Mouse (Mus musculus): Measurements from ENCODE around the gene Psmf1. TPM values are rescaled to one million over a fixed set of nuclear protein-coding genes. Genes with fewer than 3 reads are reported as not detected.

The Psmf1 gene
- 8.4 and 60.5 TPM in 2 replicates for polyA plus RNA-seq (2012)

DNA sequence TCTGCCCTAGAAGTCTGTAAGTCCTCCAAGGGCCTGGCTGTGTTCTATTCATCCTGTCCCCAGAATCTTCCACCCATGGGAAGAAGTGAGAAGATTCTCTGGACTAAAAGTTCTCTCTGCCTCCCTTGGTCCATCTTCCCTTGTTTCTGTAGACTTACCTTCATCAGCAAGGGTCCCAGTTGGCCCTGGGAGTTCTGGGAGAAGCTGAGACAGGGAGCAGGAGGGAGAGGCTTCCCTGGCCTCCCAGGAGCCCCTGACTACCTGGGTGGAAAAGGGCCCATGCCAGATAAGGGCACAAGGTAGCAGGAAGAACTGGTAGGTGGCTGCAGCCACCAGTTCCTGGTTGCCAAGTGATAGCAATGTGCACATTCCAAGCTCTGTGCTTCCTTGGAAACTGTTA lies at the start of gene Psmf1:
Gene Psmf1 (minus strand): TSS at position 342 of the 400 bp plus-strand sequence.
- TF ChIP-seq GATA1 (IDR thresholded peaks at IDR 0.05; ENCODE audit: low read length): no peak

DNA sequence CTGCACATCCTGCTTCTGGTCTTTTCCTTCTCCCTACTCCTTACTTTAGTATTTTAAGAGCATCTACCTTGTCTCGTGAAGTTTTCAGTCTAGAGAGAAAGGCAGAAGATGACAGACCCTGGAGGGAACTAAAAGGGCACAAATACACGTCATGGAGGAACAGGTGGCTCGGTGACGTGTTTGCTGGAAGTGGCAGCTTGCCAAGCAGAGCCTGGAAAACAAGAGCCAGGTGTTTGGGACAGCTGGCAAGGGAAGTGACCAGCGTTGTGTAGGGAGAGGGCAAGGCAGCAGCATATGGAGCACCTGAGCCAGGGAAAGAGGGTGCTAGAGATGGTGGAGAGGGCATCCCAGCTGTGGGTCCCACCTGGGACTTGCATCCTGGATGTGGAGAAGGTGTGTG lies 47.2 kb upstream of the Psmf1 start:
- no peak for TF ChIP-seq GATA1 (IDR thresholded peaks at IDR 0.05; ENCODE audit: low read length)

DNA sequence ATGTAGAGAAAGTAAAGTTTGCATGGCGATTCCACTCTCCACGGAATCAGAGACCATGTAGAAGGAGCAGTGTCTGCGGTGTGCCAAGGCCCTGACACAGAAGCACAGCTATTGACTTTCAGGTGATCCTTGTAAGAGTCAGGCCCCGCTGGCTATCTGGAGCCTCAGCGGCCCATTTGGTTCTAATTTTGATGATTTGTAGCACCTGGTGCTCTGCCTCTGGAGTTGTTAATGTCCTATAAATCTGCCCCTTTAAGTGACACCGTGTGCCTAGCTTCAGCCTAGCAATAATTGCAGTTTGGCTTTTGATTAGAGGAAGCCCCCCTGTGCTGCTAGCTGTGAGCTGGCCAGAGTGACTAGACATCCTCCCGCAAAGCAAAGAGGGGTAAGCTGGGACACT lies 46.2 kb upstream of the Psmf1 start:
- TF ChIP-seq GATA1 (IDR thresholded peaks at IDR 0.05; ENCODE audit: low read length): no peak

DNA sequence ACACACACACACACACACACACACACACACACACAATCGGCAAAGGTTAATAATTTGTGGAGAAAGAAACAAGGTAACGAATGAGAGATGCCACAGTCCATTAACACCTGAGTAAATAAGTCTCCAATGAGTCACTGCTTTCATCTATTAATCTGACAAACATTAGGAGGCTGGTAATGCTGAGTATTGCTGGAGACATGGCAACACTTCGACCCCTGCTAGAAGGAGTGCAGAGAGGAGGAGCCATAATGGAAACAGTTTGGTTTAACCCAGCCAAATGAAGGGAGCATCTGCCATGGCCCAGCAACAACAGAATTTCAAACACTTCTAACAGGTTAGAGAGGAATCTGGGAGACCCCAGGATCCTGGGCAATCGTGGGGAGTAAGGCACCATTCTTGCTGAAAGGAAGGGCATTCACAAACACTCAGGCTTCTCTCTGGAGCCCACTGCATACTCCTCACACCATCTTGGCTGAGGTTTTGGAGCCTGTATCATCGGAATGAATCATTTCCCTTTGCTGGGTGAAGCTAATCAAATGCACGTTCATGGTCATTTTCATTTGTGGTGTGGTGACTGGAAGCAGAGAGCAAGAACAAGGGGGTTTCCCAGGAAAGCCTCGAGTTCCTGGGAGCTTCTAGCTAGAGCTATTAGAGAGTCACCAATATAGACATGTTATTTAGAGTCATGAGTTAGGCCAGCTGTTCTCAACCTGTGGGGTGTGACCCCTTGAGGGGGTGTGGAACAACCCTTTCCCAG lies 44.4 kb upstream of the Psmf1 start:
- TF ChIP-seq GATA1 (IDR thresholded peaks at IDR 0.05; ENCODE audit: low read length): no peak

DNA sequence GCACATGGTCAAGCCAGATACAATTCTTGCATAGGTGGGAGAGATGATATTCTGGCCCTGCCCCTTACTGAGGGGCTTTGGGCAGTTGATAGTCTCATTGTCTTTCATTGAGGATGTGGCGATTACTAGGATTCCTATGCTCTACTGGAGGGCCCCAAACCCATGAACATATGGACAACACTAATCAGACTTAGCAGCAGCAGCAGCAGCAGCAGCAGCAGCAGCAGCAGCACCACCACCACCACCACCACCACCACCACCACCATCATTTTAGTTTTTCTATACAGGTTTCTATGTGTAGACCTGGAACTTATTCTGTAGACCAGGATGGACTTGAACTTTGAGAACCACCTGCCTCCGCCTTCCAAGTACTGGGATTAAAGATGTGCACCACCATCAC lies 39.5 kb upstream of the Psmf1 start:
- no peak for TF ChIP-seq GATA1 (IDR thresholded peaks at IDR 0.05; ENCODE audit: low read length)

DNA sequence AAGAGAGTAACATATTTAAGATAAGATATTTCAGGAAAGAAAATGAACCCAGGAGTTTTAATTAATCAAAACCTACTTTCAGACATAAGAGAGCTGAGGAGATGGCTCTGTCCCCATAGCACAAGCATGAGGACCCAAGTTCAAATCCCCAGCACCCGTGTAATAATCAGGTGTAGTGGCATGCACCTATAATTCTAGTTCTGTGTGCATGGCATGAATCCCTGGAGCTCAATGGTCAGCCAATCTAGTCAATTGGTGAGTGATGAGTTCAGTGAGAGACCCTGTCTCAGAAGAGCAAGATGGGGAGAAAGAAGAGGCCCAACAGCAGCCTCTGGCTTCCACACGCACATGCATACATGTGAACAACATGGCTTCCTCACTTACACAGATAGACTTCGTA lies 33.4 kb upstream of the Psmf1 start:
- no peak for TF ChIP-seq GATA1 (IDR thresholded peaks at IDR 0.05; ENCODE audit: low read length)

DNA sequence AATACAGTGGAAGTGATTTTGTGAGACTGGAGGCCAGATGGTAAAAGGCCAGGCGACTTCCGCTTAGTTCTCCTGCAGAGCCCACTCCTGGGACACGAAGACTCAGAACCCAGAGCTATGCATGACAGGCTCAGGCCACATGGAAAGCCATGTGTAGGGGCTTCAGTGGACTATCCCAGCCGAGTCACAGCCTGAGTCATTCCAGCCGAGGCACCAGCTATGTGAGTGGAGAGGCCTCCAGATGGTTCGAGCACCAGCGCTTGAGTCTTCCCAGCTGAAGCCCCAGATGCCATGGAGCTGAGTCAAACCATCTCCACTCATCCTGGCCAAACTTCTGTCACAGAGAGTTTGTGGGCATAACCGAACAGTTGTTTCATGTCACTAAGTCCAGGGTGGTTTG lies 29.5 kb upstream of the Psmf1 start:
- no peak for TF ChIP-seq GATA1 (IDR thresholded peaks at IDR 0.05; ENCODE audit: low read length)

DNA sequence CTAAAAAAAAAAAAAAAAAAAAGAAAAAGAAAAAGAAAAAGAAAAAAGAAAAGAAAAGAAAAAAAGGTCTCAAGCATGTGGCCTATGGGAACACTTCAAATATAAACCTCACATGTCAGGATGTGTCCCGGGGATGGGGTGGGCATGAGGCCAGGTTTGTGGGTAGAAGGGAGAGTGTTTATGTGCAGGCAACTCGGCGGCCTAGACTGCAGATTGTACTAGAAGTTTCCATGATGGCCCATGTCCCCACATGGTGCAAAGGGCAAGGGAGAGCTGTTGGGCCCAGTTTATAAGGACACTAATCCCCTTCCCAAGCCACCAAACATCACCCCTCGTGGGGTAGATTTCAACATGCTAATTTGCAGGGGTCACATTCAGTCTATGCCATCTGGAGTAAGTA lies 28.2 kb upstream of the Psmf1 start:
- no peak for TF ChIP-seq GATA1 (IDR thresholded peaks at IDR 0.05; ENCODE audit: low read length)

DNA sequence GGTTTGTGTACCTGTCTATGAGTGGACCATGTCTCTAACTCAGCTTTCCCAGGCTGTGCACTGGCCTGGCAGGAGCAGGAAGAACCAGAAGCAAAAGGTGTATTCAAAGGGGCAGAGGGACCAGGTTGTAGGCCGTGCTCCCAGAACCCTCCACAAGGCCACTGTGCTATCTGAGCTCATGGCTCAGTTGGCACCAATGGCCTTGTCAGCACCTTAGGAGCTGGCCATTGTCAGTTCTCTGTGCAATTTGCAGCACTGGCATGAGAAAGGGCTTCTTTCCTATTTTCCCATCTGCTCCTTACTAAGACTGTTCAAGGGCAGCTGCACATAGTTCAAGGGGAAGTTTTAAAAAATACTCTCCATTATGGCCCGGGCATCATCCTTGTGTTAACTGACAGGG lies 20.6 kb upstream of the Psmf1 start:
- no peak for TF ChIP-seq GATA1 (IDR thresholded peaks at IDR 0.05; ENCODE audit: low read length)

DNA sequence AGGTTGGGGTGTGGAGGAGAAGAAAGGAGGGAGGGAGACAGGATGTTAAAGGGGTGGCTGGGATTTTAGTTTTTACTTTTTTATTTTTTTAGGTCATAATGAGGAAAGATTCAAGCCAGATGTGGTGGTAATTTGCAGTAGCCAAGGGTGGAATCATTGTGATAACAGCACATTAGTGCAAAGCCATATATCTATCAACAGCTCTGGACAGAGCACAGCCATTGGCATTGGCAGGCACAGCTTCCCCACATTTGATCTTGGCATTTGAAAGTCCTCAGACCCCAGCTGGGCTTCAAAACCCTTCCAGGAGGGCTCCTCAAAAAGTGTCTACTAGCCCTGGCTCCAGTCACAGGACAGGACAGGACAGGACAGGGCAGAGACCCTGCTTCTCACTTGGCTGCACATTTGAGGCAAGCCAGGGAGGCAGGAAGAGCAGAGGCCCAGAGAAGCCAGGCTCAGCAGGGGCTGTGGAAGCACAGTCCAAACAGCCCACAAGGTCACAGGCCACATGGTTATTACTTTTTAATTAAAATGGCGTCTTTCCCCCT lies 14.9 kb upstream of the Psmf1 start:
- TF ChIP-seq GATA1 (IDR thresholded peaks at IDR 0.05; ENCODE audit: low read length): no peak

DNA sequence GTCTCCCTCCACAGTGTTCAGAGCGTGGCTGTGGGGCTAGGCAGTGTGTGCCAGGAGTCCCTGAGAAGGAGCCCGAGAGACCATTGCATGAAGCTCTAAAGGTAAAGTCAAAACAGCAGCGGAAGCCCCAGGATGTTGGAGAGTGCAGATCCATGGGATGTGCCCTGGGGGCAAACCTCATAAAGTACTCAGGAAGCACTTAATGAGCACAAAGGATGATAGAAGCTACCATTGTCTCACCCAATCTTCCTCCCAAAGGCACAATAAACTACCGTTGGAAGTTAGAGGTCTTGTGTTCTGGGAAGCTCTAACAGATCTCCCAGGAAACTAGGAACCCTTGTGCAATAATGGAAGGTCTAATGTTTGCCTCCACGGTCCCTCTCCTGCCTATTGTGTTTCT lies 13.5 kb upstream of the Psmf1 start:
- no peak for TF ChIP-seq GATA1 (IDR thresholded peaks at IDR 0.05; ENCODE audit: low read length)

DNA sequence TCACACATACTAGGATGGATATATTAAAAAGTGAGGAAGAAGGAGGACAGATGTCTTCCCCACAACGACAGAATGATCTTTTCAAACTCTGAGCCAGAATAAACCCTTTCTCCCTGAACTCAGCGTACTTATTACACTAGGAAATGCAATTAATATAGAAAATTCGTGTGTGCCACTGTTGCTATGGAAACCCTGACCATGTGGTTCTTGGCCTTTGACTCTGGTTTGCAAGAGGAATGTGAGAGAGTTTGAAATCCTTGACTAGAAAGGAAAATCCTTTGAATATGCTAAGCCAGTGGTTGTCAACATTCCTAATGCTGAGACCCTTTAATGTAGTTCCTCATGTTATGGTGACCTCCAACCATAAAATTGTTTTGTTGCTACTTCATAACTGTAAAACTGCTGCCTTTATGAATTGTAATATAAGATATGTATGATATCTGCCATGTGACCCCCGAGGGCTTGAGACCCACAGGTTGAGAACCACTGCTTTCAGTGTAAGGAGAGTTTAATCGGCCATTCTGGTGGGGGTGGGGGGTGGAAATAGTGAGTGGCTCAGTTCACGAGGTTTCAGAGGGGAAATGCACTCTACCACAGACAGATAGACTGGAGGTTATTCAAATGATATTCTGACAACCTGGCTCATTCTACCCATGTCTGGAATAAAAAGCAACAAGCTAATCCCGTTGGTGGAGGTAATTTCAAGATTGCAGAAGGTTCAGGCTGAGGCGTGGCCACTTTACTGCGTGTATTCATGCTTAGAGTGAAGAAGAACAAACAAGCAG lies 12.5 kb upstream of the Psmf1 start:
- no peak for TF ChIP-seq GATA1 (IDR thresholded peaks at IDR 0.05; ENCODE audit: low read length)

DNA sequence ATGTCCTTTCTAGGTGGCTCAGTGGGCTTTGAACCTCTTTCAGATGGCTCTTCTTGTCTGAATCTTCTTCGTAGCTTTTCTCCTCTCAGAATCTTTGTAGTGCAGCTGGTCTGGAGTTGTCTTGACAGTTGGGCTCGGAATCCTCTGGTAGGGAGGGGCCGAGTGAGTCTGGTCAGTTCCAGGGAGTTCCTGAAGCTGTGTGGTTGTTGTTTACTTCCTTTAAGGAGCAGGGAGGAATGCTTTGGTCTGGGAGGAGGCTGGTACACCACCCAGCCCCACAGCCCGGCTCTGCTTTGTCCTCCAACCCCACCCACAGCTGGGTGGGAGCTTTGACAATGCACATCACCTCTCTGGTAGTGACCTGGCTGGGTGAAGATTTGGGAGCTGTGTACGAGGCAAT lies 7.3 kb upstream of the Psmf1 start:
- no peak for TF ChIP-seq GATA1 (IDR thresholded peaks at IDR 0.05; ENCODE audit: low read length)

DNA sequence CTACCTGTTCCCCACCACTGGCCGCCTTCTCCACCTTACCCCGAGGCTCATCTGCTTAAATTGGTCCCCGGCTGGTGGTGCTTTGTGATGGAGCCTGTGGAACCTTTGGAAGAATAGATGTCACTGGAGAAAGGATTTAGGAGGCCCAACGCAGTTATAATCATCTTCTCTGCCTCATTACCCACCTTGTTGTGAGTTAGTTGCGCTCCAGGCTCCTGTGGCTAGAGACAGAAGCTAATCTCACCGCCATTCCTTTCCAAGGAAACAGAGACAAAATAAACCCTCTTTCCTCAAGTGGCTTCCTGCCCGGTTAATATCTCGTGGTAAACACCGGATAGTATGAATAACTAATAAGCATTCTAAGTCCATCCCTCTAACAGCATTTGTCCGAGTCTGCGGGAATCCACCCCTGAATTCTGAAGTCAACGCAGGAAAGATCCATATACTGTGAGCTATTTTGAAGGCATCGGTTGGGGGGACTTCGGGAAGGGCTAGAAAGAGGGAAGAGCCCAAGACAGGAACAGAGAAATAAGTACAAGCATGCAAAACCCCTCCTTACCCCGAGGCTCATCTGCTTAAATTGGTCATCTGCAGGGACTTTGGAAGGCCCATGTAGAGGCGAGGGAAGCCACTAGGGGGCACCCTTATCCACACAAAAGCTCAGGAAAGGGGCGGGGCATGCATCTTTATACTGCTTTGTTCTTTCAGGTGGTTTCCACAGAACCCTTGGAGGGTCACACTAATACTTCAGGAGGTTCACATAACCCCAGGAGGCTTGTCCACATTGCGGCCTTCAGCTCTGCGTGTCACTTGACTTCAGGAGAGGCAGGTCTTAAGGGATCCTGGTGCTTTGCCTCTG lies 4.1 kb upstream of the Psmf1 start:
- no peak for TF ChIP-seq GATA1 (IDR thresholded peaks at IDR 0.05; ENCODE audit: low read length)

DNA sequence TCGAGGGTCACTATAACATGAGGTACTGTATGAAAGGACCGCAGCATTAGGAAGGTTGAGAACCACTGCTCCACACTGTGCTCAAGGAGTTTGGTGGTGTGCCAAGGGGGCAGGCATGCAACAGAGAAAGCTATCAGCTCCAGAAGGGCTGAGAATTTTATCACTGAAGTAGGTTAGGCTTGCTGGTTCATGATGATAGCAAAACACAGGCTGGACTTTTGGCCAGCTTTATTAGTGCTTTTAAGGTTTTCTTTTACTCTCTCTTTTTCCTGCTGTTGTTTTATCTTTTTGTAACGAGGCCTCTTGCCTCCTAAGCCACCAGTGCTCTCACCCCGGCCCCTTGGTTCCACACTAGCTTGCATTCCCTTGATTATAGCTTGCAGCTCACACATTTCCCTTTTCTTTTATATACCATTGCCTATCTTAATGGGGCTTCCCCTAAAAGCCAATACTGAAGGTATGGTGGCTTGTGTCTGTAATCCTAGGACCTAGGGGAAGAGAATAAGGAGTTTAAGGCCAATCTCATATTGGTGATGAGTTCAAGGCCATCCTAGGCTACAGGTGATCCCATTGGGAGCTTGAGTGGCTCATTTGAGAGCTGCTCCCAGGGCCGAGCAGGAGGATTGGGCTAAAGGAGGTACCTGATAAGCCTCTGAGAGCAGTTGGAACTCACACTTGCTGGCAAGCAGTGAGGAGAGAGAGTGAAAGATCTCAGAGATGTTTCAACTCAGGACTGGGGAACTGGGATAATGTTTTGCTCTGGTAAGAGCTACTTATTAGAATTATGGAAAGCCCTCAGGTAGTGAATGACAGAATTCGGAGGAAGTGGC lies 921 bp downstream of the Psmf1 start:
- TF ChIP-seq GATA1 (IDR thresholded peaks at IDR 0.05; ENCODE audit: low read length): no peak
